Mouse (Mus musculus): ENCODE results near the gene Pdlim7. TPM values are rescaled to one million over a fixed set of nuclear protein-coding genes. Genes with fewer than 3 reads are reported as not detected.

Pdlim7 gene
- polyA plus RNA-seq, 2 experiments: 11.5 to 15.3 TPM

DNA sequence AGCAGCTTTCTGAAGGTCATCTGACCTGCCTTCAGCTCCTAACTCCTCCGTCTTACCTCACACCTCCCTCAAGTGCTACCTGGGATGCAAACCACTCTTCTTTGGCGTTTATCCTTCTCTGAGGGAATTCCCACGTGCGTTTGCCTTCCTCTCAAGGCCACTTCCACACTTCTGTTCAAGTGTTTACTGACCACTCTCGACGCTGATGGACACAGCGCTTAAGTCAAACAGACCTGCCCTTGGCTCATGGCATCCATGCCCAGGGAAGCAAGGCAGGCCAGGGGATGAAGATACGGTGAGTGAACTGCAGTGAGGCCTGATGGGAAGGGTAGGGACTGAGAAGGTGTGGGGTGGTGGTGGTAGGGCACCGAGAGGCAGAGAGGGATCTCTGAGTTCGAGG lies 12.9 kb downstream of the Pdlim7 start:
- ATAC-seq (ENCODE audit: insufficient read depth) (no peak), DNase-seq (ENCODE audit: low read depth in 3 of 3, low spot score in 3 of 3) (no peak)
- Histone ChIP-seq H3K4me2 (ENCODE audit: low read depth) (no peak overlapping the region), H3K27ac (no peak overlapping the region), H3K9me3 (ENCODE audit: control insufficient read depth, low read length) (no peaks in the 10 kb centered on the region), H3K4me3 (ENCODE audit: insufficient read depth in 1 of 2, low read depth in 2 of 2, low read length in 2 of 2) (no peak overlapping the region), H3K4me1 (replicated peaks; ENCODE audit: control insufficient read depth in 2 of 2, insufficient read depth in 2 of 2, low read length in 1 of 2) (no peaks in the 10 kb centered on the region), H3K27me3 (ENCODE audit: control insufficient read depth, insufficient read depth, low read length) (no peaks in the 10 kb centered on the region), H3K36me3 (replicated peaks; ENCODE audit: control insufficient read depth, insufficient read depth, low read depth) (no peaks in the 10 kb centered on the region), H3K9ac (replicated peaks) (no peak overlapping the region)
- WGBS (ENCODE audit: insufficient replicate concordance): 64% methylated on average over 10 of the region's 10 CpGs
- TF ChIP-seq EP300 (IDR thresholded peaks at IDR 0.05; ENCODE audit: low read depth) (no peak), CTCF (IDR thresholded peaks at IDR 0.05; ENCODE audit: low read depth) (no peak)

DNA sequence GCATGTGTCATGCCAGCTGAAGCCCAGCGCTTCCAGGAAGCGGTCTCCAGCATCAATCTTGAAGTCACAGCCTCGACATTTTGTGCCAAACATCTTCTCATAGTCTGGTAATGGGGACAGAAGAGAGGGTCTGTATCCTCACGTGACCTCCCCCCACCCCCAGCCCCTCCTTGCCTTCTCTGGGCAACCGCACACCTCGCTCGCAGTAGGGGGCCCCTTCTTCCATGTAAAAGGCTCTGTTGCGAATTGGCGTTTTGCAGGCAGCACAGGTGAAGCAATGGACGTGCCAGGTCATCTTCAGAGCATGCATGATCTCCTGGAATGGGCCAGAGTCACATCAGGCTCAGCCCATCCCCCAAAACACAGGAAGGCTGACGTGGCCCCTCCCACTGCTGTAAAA lies 14.6 kb downstream of the Pdlim7 start:
- Histone ChIP-seq H3K27ac (no peak overlapping the region), H3K4me3 (ENCODE audit: insufficient read depth in 1 of 2, low read depth in 2 of 2, low read length in 2 of 2) (no peak overlapping the region), H3K4me1 (replicated peaks; ENCODE audit: control insufficient read depth in 2 of 2, insufficient read depth in 2 of 2, low read length in 1 of 2) (no peaks in the 10 kb centered on the region), H3K4me2 (ENCODE audit: low read depth) (no peak overlapping the region), H3K9ac (replicated peaks) (no peak overlapping the region), H3K9me3 (ENCODE audit: control insufficient read depth, low read length) (no peaks in the 10 kb centered on the region), H3K36me3 (replicated peaks; ENCODE audit: control insufficient read depth, insufficient read depth, low read depth) (no peaks in the 10 kb centered on the region), H3K27me3 (ENCODE audit: control insufficient read depth, insufficient read depth, low read length) (no peaks in the 10 kb centered on the region)
- WGBS (ENCODE audit: insufficient replicate concordance): 68% methylated on average over 11 of the region's 11 CpGs
- DNase-seq (ENCODE audit: low read depth in 3 of 3, low spot score in 3 of 3) (no peak), ATAC-seq (ENCODE audit: insufficient read depth) (no peak)
- TF ChIP-seq CTCF (IDR thresholded peaks at IDR 0.05; ENCODE audit: low read depth) (no peak), EP300 (IDR thresholded peaks at IDR 0.05; ENCODE audit: low read depth) (no peak)

DNA sequence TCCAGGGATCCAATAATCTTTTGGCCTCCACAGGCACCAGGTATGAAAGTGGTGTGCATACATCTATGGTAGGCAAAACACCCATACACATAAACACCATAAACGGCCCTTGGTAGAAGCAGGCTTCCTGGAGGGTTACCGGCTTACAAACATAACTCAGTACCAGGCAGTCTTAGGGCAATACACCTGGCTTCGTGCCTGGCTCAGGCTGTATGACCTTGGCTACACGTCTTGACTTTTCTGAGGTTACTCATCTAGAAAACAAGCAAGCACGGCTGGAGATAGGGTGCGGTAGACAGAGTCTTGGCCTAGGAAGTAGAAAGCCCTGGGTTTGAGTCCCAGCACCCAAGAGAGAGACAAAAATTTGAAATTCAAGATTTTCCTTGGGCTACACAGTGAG lies 16.8 kb downstream of the Pdlim7 start:
- DNase-seq (ENCODE audit: low read depth in 3 of 3, low spot score in 3 of 3): no peak
- ATAC-seq (ENCODE audit: insufficient read depth): no peak
- no peaks in the 10 kb centered on the region for H3K27me3 ChIP-seq (ENCODE audit: control insufficient read depth, insufficient read depth, low read length)
- no peaks in the 10 kb centered on the region for H3K9me3 ChIP-seq (ENCODE audit: control insufficient read depth, low read length)
- 72% methylated on average over 6 of the region's 6 CpGs for WGBS (ENCODE audit: insufficient replicate concordance)
- no peak overlapping the region for H3K4me2 ChIP-seq (ENCODE audit: low read depth)
- H3K36me3 ChIP-seq (replicated peaks; ENCODE audit: control insufficient read depth, insufficient read depth, low read depth): no peaks in the 10 kb centered on the region
- H3K27ac ChIP-seq: no peak overlapping the region
- no peaks in the 10 kb centered on the region for H3K4me1 ChIP-seq (replicated peaks; ENCODE audit: control insufficient read depth in 2 of 2, insufficient read depth in 2 of 2, low read length in 1 of 2)
- TF ChIP-seq EP300 (IDR thresholded peaks at IDR 0.05; ENCODE audit: low read depth) (no peak), CTCF (IDR thresholded peaks at IDR 0.05; ENCODE audit: low read depth) (no peak)
- H3K4me3 ChIP-seq (ENCODE audit: insufficient read depth in 1 of 2, low read depth in 2 of 2, low read length in 2 of 2): no peak overlapping the region
- H3K9ac ChIP-seq (replicated peaks): no peak overlapping the region

DNA sequence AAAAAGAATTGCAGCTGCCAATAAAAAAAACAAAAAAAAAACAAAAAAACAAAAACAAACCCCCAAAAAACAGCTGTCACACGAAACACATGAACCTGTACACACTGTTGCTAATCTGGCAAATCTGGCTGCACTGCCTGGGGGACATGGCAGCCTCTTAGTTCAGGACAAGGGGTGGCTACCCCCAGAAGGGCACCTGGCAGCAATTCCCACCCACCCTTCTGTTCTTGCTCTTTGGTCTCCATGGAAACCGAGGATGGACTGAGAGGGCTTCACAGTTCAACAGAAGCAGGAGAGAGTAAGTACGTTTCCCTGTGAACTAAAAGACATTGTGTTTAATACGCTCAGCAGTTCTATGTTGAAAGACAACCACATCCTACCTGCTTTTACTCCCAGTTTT lies 17.8 kb downstream of the Pdlim7 start:
- H3K4me2 ChIP-seq (ENCODE audit: low read depth): no peak overlapping the region
- no peak for DNase-seq (ENCODE audit: low read depth in 3 of 3, low spot score in 3 of 3)

DNA sequence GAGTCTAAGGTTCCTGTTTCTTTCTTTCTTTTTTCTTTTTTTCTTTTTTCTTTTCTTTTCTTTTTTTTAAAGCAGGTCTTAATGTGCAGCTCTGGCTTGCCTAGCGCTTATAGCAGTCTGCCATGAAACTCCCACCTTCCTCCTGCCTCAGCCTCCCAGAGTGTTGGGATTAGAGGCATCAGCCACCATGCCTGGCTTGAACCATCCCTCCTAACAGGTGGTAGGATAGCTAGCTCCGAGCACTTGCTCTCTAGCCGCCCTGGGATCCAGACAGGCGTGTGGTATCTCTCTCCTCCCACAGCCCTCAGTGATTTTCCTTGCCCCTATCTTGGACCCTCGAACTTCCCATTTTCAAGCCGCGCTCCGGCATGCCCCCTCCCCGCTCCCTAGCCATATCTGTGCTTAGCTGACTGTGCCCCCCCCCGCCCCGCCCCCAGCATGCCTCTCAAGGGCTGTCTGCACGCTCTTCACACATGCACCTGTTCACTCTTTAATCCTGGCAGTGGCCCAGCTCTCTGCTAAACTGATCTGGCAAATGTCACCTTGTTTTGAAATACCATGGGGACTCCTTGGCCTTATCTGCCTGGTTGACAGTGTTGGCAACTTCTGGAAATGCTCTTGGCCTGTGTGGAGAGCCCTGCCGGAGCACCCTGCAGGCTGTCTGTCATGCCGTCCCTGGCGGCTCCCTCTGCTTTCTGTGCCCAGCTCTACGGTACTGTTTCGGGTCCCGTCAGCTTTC lies 18.4 kb downstream of the Pdlim7 start:
- H3K27ac ChIP-seq: no peak overlapping the region
- no peaks in the 10 kb centered on the region for H3K36me3 ChIP-seq (replicated peaks; ENCODE audit: control insufficient read depth, insufficient read depth, low read depth)
- H3K9me3 ChIP-seq (ENCODE audit: control insufficient read depth, low read length): no peaks in the 10 kb centered on the region
- DNase-seq (ENCODE audit: low read depth in 3 of 3, low spot score in 3 of 3) (no peak), ATAC-seq (ENCODE audit: insufficient read depth) (no peak)
- H3K4me3 ChIP-seq (ENCODE audit: insufficient read depth in 1 of 2, low read depth in 2 of 2, low read length in 2 of 2): no peak overlapping the region
- no peak for TF ChIP-seq CTCF (IDR thresholded peaks at IDR 0.05; ENCODE audit: low read depth)
- TF ChIP-seq EP300 (IDR thresholded peaks at IDR 0.05; ENCODE audit: low read depth): no peak
- H3K4me1 ChIP-seq (replicated peaks; ENCODE audit: control insufficient read depth in 2 of 2, insufficient read depth in 2 of 2, low read length in 1 of 2): no peaks in the 10 kb centered on the region
- H3K4me2 ChIP-seq (ENCODE audit: low read depth): no peak overlapping the region
- no peak overlapping the region for H3K9ac ChIP-seq (replicated peaks)
- 12% methylated on average over 18 of the region's 18 CpGs for WGBS (ENCODE audit: insufficient replicate concordance)
- no peaks in the 10 kb centered on the region; the same call in 1 of the 2 replicates for H3K27me3 ChIP-seq (ENCODE audit: control insufficient read depth, insufficient read depth, low read length)

More for the DNA sequence above, 17.8 kb downstream of the Pdlim7 start:
- no peak overlapping the region for H3K4me3 ChIP-seq (ENCODE audit: insufficient read depth in 1 of 2, low read depth in 2 of 2, low read length in 2 of 2)
- no peaks in the 10 kb centered on the region for H3K4me1 ChIP-seq (replicated peaks; ENCODE audit: control insufficient read depth in 2 of 2, insufficient read depth in 2 of 2, low read length in 1 of 2)
- ATAC-seq (ENCODE audit: insufficient read depth): no peak
- H3K27ac ChIP-seq: no peak overlapping the region
- no peaks in the 10 kb centered on the region; the same call in 1 of the 2 replicates for H3K27me3 ChIP-seq (ENCODE audit: control insufficient read depth, insufficient read depth, low read length)
- H3K9me3 ChIP-seq (ENCODE audit: control insufficient read depth, low read length): no peaks in the 10 kb centered on the region
- H3K36me3 ChIP-seq (replicated peaks; ENCODE audit: control insufficient read depth, insufficient read depth, low read depth): no peaks in the 10 kb centered on the region
- WGBS (ENCODE audit: insufficient replicate concordance): 47% methylated on average over 4 of the region's 4 CpGs
- no peak overlapping the region for H3K9ac ChIP-seq (replicated peaks)
- TF ChIP-seq EP300 (IDR thresholded peaks at IDR 0.05; ENCODE audit: low read depth): no peak
- no peak for TF ChIP-seq CTCF (IDR thresholded peaks at IDR 0.05; ENCODE audit: low read depth)

Data from liver, embryonic 14.5 days (tissue).